Mouse (Mus musculus) midbrain, embryonic 11.5 days (tissue): ENCODE measurements around the gene Dpep3. TPM values are rescaled to one million over a fixed set of nuclear protein-coding genes. Genes with fewer than 3 reads are reported as not detected.
"Not testable (repeated sequence)": the region's sequence is repeated elsewhere in the genome, so short reads cannot be mapped to it uniquely, and the experiment has no call there.

Source experiments
- ATAC-seq: fragments of 200-750 bp; cut with Nextera tagmentation; 2 replicates; pipeline ENCODE4 v1.8.0; 2017; ENCODE audit warnings: moderate TSS enrichment, moderate library complexity; ENCODE audit not compliant: low FRiP score
- DNase-seq: peaks from one replicate; pipeline ENCODE4 v3.0.0; 2015; ENCODE audit warnings: low spot score; ENCODE audit errors: missing footprints
- H3K27ac ChIP-seq: fragments of 300-500 bp; sonication (generic); 2 replicates; pipeline ENCODE4 v1.5.1; 2014; ENCODE audit warnings: low read depth, low read length
- H3K27me3 ChIP-seq: fragments of 300-500 bp; sonication (generic); 2 replicates; pipeline ENCODE4 v1.6.1; 2014; ENCODE audit warnings: mild to moderate bottlenecking, low read length, moderate library complexity, mixed read lengths; ENCODE audit not compliant: control insufficient read depth, insufficient read depth
- H3K36me3 ChIP-seq: fragments of 300-500 bp; sonication (generic); 2 replicates; pipeline ENCODE4 v1.6.1; 2014; ENCODE audit warnings: mild to moderate bottlenecking, low read length, moderate library complexity, mixed read lengths; ENCODE audit not compliant: control insufficient read depth, insufficient read depth
- H3K4me1 ChIP-seq: fragments of 300-500 bp; sonication (generic); 2 replicates; pipeline ENCODE4 v1.6.1; 2014; ENCODE audit warnings: low read length; ENCODE audit not compliant: control insufficient read depth, insufficient read depth
- H3K4me2 ChIP-seq: fragments of 300-500 bp; sonication (generic); 2 replicates; pipeline ENCODE4 v1.6.1; 2014; ENCODE audit warnings: mild to moderate bottlenecking, moderate library complexity
- H3K4me3 ChIP-seq: fragments of 300-500 bp; sonication (generic); 2 replicates; pipeline ENCODE4 v1.5.1; 2014; ENCODE audit warnings: low read depth, low read length
- H3K9ac ChIP-seq: fragments of 300-500 bp; sonication (generic); 2 replicates; pipeline ENCODE4 v1.6.1; 2014; ENCODE audit warnings: low read length
- H3K9me3 ChIP-seq: fragments of 300-500 bp; sonication (generic); 2 replicates; pipeline ENCODE4 v1.6.1; 2016; ENCODE audit warnings: low read length; ENCODE audit not compliant: control insufficient read depth
- WGBS: fragments of 180-500 bp; shearing (Covaris S2); extraction: QIAGEN DNeasy Blood & Tissue Kit; methylation state at CpG from one replicate; pipeline ENCODE4 v1.1.7; 2014; 5-methylcytosine and 5-hydroxymethylcytosine counted together
- polyA plus RNA-seq: library from polyadenylated mRNA; unstranded; fragments of >200 nt; fragmentation: Nextera tagmentation; extraction: Ambion mirVana; gene quantifications from 2 replicates; pipeline ENCODE4 v1.2.1, GENCODE M21; 2014

The Dpep3 gene
- polyA plus RNA-seq, 1 experiment from 2014 or later: not detected

- H3K36me3 ChIP-seq: no peaks in the 10 kb centered on the region; the same call in 1 of the 2 replicates
- H3K27ac ChIP-seq: no peak overlapping the region
- DNase-seq (no peak), ATAC-seq (no peak)
- WGBS: 91% methylated on average over 2 of the region's 2 CpGs
- no peaks in the 10 kb centered on the region for H3K27me3 ChIP-seq
- no peak overlapping the region for H3K4me3 ChIP-seq
- no peaks in the 10 kb centered on the region for H3K4me1 ChIP-seq
- H3K4me2 ChIP-seq: no peak overlapping the region
- H3K9ac ChIP-seq: no peak overlapping the region
- H3K9me3 ChIP-seq: no peaks in the 10 kb centered on the region
Measured at GRCm38 (mm10) chr8:105991546-105991945, 12.3 kb upstream of the Dpep3 start.

GRCm38 (mm10) chr8:105990856-105991387, 11.7 kb upstream of the Dpep3 start, which contains the start of gene Dus2:
Gene Dus2, plus strand, starts transcription at chr8:105991337.
- no peaks in the 10 kb centered on the region for H3K27me3 ChIP-seq
- no peak within 1 kb of the TSS for H3K27ac ChIP-seq
- ATAC-seq (no peak), DNase-seq (peak; percentile 96)
- no peaks in the 10 kb centered on the region for H3K4me1 ChIP-seq
- H3K9ac ChIP-seq: peak within 1 kb of the TSS; percentile 30; the same call in 1 of the 2 replicates
- no peak within 1 kb of the TSS for H3K4me3 ChIP-seq
- no peak within 1 kb of the TSS for H3K4me2 ChIP-seq
- 15% methylated on average over 15 of the region's 15 CpGs for WGBS
- H3K9me3 ChIP-seq: no peaks in the 10 kb centered on the region
- no peaks in the 10 kb centered on the region; the same call in 1 of the 2 replicates for H3K36me3 ChIP-seq

DNA sequence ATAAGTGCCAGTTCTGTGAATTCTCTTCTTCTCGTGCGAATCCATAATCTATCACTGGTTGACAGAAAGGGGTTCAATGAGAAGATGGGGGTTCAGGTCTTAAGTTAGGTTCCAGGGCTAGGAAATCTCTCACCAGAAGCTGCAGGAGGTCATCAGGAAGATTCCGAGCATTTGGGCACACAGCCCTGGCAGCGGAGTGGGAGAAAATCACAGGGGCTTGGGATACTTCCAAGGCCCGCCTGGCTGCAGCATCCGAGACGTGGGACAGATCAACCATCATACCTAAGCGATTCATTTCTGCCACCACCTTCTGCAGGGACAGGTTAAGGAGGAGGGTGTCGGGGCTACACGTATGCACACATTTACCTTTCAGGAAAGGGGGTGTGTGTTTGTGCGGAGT, 9.3 kb upstream of the Dpep3 start:
- ATAC-seq (no peak), DNase-seq (no peak)
- Histone ChIP-seq H3K9me3 (no peaks in the 10 kb centered on the region), H3K4me3 (no peak overlapping the region), H3K27ac (no peak overlapping the region), H3K4me1 (no peaks in the 10 kb centered on the region), H3K9ac (no peak overlapping the region), H3K36me3 (no peaks in the 10 kb centered on the region; the same call in 1 of the 2 replicates), H3K27me3 (no peaks in the 10 kb centered on the region), H3K4me2 (no peak overlapping the region)
- WGBS: 91% methylated on average over 11 of the region's 11 CpGs

- not testable (repeated sequence) for H3K9ac ChIP-seq
Measured at GRCm38 (mm10) chr8:105983406-105983805, 4.2 kb upstream of the Dpep3 start.

DNA sequence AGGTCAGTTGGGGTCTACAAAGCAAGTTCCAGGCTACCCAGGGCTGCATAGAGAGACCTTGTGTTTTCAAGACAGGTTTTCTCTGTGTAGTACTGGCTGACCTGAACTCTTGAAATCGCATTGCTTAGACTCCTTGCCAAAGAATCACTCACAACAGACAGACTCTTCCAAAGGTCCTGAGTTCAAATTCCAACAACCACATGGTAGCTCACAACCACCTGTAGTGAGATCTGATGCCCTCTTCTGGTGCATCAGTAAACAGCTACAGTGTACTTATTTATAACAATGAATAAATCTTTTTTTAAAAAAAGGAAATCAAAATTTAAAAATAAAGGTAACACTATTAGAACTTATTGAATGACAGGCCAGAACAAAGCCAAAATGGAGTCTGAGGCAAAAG, 1.9 kb upstream of the Dpep3 start:
- DNase-seq: no peak
- Histone ChIP-seq H3K27ac (no peak overlapping the region), H3K27me3 (no peaks in the 10 kb centered on the region), H3K9ac (no peak overlapping the region), H3K4me3 (no peak overlapping the region), H3K36me3 (no peaks in the 10 kb centered on the region), H3K4me2 (no peak overlapping the region), H3K4me1 (no peaks in the 10 kb centered on the region), H3K9me3 (no peaks in the 10 kb centered on the region)
- 91% methylated on average over 1 of the region's 1 CpGs for WGBS
- no peak for ATAC-seq

More at GRCm38 (mm10) chr8:105983406-105983805, 4.2 kb upstream of the Dpep3 start:
- not testable (repeated sequence) for H3K4me2 ChIP-seq, H3K27ac ChIP-seq, ATAC-seq, H3K27me3 ChIP-seq, H3K36me3 ChIP-seq, H3K4me1 ChIP-seq, DNase-seq, H3K4me3 ChIP-seq, H3K9me3 ChIP-seq
- 91% methylated on average over 11 of the region's 11 CpGs for WGBS

- Histone ChIP-seq H3K4me3 (no peak overlapping the region), H3K36me3 (no peaks in the 10 kb centered on the region), H3K27me3 (no peaks in the 10 kb centered on the region), H3K9me3 (no peaks in the 10 kb centered on the region), H3K4me1 (no peaks in the 10 kb centered on the region), H3K9ac (no peak overlapping the region), H3K27ac (no peak overlapping the region), H3K4me2 (no peak overlapping the region)
- ATAC-seq (no peak), DNase-seq (no peak)
- 62% methylated on average over 7 of the region's 7 CpGs for WGBS
Measured at GRCm38 (mm10) chr8:105975363-105975762, 3.9 kb downstream of the Dpep3 start.

GRCm38 (mm10) chr8:105971019-105971720, 8.1 kb downstream of the Dpep3 start:
- Histone ChIP-seq H3K27ac (no peak overlapping the region), H3K9ac (no peak overlapping the region), H3K36me3 (no peaks in the 10 kb centered on the region), H3K4me3 (no peak overlapping the region), H3K4me2 (no peak overlapping the region), H3K27me3 (peaks cover 8% of the 10 kb centered on the region; the same call in 1 of the 2 replicates), H3K4me1 (peaks cover 4% of the 10 kb centered on the region; the same call in 1 of the 2 replicates), H3K9me3 (no peaks in the 10 kb centered on the region)
- DNase-seq: no peak
- ATAC-seq: no peak
- 83% methylated on average over 8 of the region's 8 CpGs for WGBS

DNA sequence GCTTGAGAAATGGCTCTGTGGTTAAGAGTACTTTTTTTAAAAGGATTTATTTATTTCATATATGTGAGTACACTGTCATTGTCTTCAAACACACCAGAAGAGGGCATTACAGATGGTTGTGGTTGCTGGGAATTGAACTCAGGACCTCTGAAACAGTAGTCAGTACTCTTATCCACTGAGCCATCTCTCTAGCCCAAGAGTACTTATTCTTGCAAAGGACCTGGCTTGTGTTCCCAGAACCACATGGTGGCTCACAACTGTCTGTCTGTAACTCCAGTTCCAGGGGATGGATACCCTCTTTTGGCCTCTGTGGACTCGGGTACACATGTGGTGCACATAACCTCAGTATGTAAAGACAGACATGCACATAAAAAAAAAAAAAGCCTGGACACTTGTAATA, 9.9 kb downstream of the Dpep3 start:
- peaks cover 6% of the 10 kb centered on the region for H3K4me1 ChIP-seq
- DNase-seq (no peak), ATAC-seq (no peak)
- H3K4me3 ChIP-seq: no peak overlapping the region
- H3K4me2 ChIP-seq: no peak overlapping the region
- no peaks in the 10 kb centered on the region for H3K36me3 ChIP-seq
- WGBS: 85% methylated on average over 1 of the region's 1 CpGs
- H3K9ac ChIP-seq: no peak overlapping the region
- H3K9me3 ChIP-seq: no peaks in the 10 kb centered on the region
- peaks cover 20% of the 10 kb centered on the region for H3K27me3 ChIP-seq
- H3K27ac ChIP-seq: no peak overlapping the region

GRCm38 (mm10) chr8:105966692-105967311, 12.4 kb downstream of the Dpep3 start:
- no peak overlapping the region; the same call in 1 of the 2 replicates for H3K4me2 ChIP-seq
- H3K9ac ChIP-seq: no peak overlapping the region
- H3K9me3 ChIP-seq: no peaks in the 10 kb centered on the region
- no peaks in the 10 kb centered on the region for H3K36me3 ChIP-seq
- H3K27me3 ChIP-seq: peaks cover 20% of the 10 kb centered on the region
- DNase-seq (peak; percentile 93), ATAC-seq (no peak)
- 10% methylated on average over 19 of the region's 19 CpGs for WGBS
- H3K4me1 ChIP-seq: peaks cover 6% of the 10 kb centered on the region
- H3K4me3 ChIP-seq: no peak overlapping the region
- H3K27ac ChIP-seq: no peak overlapping the region
